Mouse (Mus musculus) MEL (cell line): ENCODE measurements around the gene Mitf.

Experiments
- CTCF ChIP-seq, 3 experiments: IDR thresholded peaks in 2 of 3; conservative IDR thresholded peaks in 1 of 3; 2 replicates each; pipeline ENCODE4 v1.5.1; 2011 to 2012; ENCODE audit warnings: low read length in 3 of 3, low read depth in 2 of 3, mild to moderate bottlenecking in 2 of 3, improper control_type of control experiment in 1 of 3, inconsistent platforms in 1 of 3, mixed read lengths in 1 of 3, moderate library complexity in 1 of 3; ENCODE audit not compliant: control insufficient read depth in 1 of 3, insufficient read depth in 1 of 3, poor library complexity in 1 of 3, severe bottlenecking in 1 of 3
- GABPA ChIP-seq: IDR thresholded peaks from 2 replicates; pipeline ENCODE4 v1.6.1; 2012; ENCODE audit warnings: low read depth, mild to moderate bottlenecking, inconsistent platforms, low read length, improper control_type of control experiment, moderate library complexity
- MAFK ChIP-seq: IDR thresholded peaks from 2 replicates; pipeline ENCODE4 v1.6.1; 2011; ENCODE audit warnings: low read depth, mild to moderate bottlenecking, low read length, improper control_type of control experiment, borderline replicate concordance
- MEF2A ChIP-seq: IDR thresholded peaks from 2 replicates; pipeline ENCODE4 v1.6.1; 2014; ENCODE audit warnings: low read depth, mild to moderate bottlenecking, inconsistent platforms, low read length, improper control_type of control experiment; ENCODE audit not compliant: poor library complexity, insufficient replicate concordance, severe bottlenecking; ENCODE audit errors: extremely low read depth
- MXI1 ChIP-seq: IDR thresholded peaks from 2 replicates; pipeline ENCODE4 v1.6.1; 2011; ENCODE audit warnings: mild to moderate bottlenecking, low read depth, low read length, improper control_type of control experiment
- ZC3H11A ChIP-seq: IDR thresholded peaks from 2 replicates; pipeline ENCODE4 v1.6.1; 2012; ENCODE audit warnings: low read depth, mild to moderate bottlenecking, inconsistent platforms, low read length, improper control_type of control experiment

GRCm38 (mm10) chr6:97837711-97838110 is 30.9 kb downstream of the Mitf start:
- TF ChIP-seq ZC3H11A = no peak
- TF ChIP-seq CTCF (IDR thresholded peaks at IDR 0.05 in 2 of 3, conservative IDR thresholded peaks at IDR 0.05 in 1 of 3; ENCODE audit: control insufficient read depth in 1 of 3, insufficient read depth in 1 of 3, low read depth in 2 of 3, low read length in 3 of 3, poor library complexity in 1 of 3, severe bottlenecking in 1 of 3) = no peak
- TF ChIP-seq MAFK = no peak
- no peak for TF ChIP-seq GABPA
- no peak for TF ChIP-seq MEF2A
- no peak for TF ChIP-seq MXI1
